Mouse (Mus musculus) olfactory bulb, adult 2 months (tissue): ENCODE measurements around the gene Patj.

Experiments
- CTCF ChIP-seq: fragments of 200-500 bp; IDR thresholded peaks from 2 replicates; pipeline ENCODE4 v1.5.1; 2012; ENCODE audit warnings: low read depth, mild to moderate bottlenecking, low read length, moderate library complexity; ENCODE audit not compliant: insufficient read depth
- POLR2A ChIP-seq: fragments of 200-500 bp; IDR thresholded peaks from 2 replicates; pipeline ENCODE4 v1.6.1; 2012; ENCODE audit warnings: mild to moderate bottlenecking, low read depth, low read length, moderate library complexity; ENCODE audit not compliant: insufficient read depth

DNA sequence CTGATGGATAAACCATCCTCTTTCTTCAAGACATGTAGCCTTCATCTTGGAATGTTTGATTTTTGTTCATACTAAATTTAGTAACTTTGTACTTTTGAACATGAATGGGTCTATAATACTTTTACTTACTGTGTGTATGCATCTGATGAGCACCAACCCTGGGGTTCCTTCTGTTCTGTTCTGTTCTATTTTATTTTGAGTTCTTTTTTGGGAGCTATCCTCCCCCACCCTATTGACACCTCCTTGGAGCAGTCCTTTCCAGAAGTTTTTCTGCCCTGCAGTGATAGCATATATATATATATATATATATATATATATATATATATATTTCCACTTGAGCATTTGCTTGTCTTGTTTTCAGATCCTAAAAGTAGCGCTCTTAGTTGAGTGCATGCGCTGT lies 57.1 kb downstream of the Patj start:
- no peak for TF ChIP-seq CTCF
- TF ChIP-seq POLR2A: no peak
